Mouse (Mus musculus) CD8-positive naive resting alpha-beta T cell, adult 57 days (primary cell): ENCODE measurements around the gene Gm2381. TPM values are rescaled to one million over a fixed set of nuclear protein-coding genes. Genes with fewer than 3 reads are reported as not detected.

Source experiments
- total RNA-seq: library from RNA; stranded (reverse); gene quantifications from one replicate; pipeline ENCODE4 v1.2.4, GENCODE M21; 2023

The Gm2381 gene
- total RNA-seq: not detected

GRCm38 (mm10) chr7:42866801-42867458 lies at the start of gene Gm2381:
Gm2381 (minus strand) TSS chr7:42867234.

GRCm38 (mm10) chr7:42793425-42793824 lies 73.6 kb downstream of the Gm2381 start, which contains the start of gene Vmn2r62:
Vmn2r62 (minus strand) TSS chr7:42793525.

Other genes starting within 250 kb of the Gm2381 start
- 0.24 TPM for gene Zfp976, start 224.6 kb downstream of the Gm2381 start, total RNA-seq
- 1.6 TPM for gene Zfp975, start 174.5 kb downstream of the Gm2381 start, total RNA-seq
- gene Gm17067, start 140.2 kb downstream of the Gm2381 start, total RNA-seq: not detected
- not detected for gene Vmn2r62, start 73.7 kb downstream of the Gm2381 start, total RNA-seq
- not detected for gene Vmn2r63, start 66.6 kb upstream of the Gm2381 start, total RNA-seq
- not detected for gene Gm9268, start 151.5 kb upstream of the Gm2381 start, total RNA-seq
- gene Zfp936, start 247.0 kb upstream of the Gm2381 start, total RNA-seq: not detected